Mouse (Mus musculus) hindbrain, embryonic 15.5 days (tissue): ENCODE measurements around the gene Tfpt. TPM values are rescaled to one million over a fixed set of nuclear protein-coding genes. Genes with fewer than 3 reads are reported as not detected.
A peak's percentile ranks its signal among the peaks of the same experiment; 100 is the strongest.

Experiments
- ATAC-seq: fragments of 200-750 bp; cut with Nextera tagmentation; 2 replicates; pipeline ENCODE4 v1.8.0; 2017; ENCODE audit warnings: low read depth, moderate number of reproducible peaks, moderate TSS enrichment; ENCODE audit not compliant: low FRiP score
- H3K27ac ChIP-seq: fragments of 300-500 bp; sonication (generic); replicated peaks from 2 replicates; pipeline ENCODE4 v1.5.1; 2015; ENCODE audit warnings: mild to moderate bottlenecking, inconsistent platforms
- H3K27me3 ChIP-seq: fragments of 300-500 bp; sonication (generic); 2 replicates; pipeline ENCODE4 v1.6.1; 2015; ENCODE audit warnings: control low read depth, inconsistent platforms
- H3K36me3 ChIP-seq: fragments of 300-500 bp; sonication (generic); 2 replicates; pipeline ENCODE4 v1.6.1; 2015; ENCODE audit warnings: control low read depth, inconsistent platforms
- H3K4me1 ChIP-seq: fragments of 300-500 bp; sonication (generic); replicated peaks from 2 replicates; pipeline ENCODE4 v1.6.1; 2015; ENCODE audit warnings: control low read depth, inconsistent platforms
- H3K4me2 ChIP-seq: fragments of 300-500 bp; sonication (generic); 2 replicates; pipeline ENCODE4 v1.6.1; 2015; ENCODE audit warnings: moderate library complexity, mild to moderate bottlenecking, inconsistent platforms
- H3K4me3 ChIP-seq: fragments of 300-500 bp; sonication (generic); 2 replicates; pipeline ENCODE4 v1.5.1; 2015; ENCODE audit warnings: mild to moderate bottlenecking, inconsistent platforms
- H3K9ac ChIP-seq: fragments of 300-500 bp; sonication (generic); 2 replicates; pipeline ENCODE4 v1.6.1; 2015; ENCODE audit warnings: inconsistent platforms
- H3K9me3 ChIP-seq: fragments of 300-500 bp; sonication (generic); 2 replicates; pipeline ENCODE4 v1.6.1; 2016; ENCODE audit warnings: control low read depth, inconsistent platforms
- WGBS: fragments of 180-500 bp; shearing (Covaris S2); methylation state at CpG from one replicate; pipeline ENCODE4 v1.1.7; 2015; 5-methylcytosine and 5-hydroxymethylcytosine counted together
- polyA plus RNA-seq: library from polyadenylated mRNA; unstranded; fragments of >200 nt; fragmentation: Nextera tagmentation; extraction: Ambion mirVana; gene quantifications from 2 replicates; pipeline ENCODE4 v1.2.1, GENCODE M21; 2015

Tfpt gene
- polyA plus RNA-seq, result 32.2 and 40.1 TPM in 2 replicates

GRCm38 (mm10) chr7:3629543-3630477, at the start of gene Tfpt, which contains the start of gene Prpf31:
TSS of gene Tfpt (minus strand) at chr7:3629929.
TSS of gene Prpf31 (plus strand) at chr7:3629985.
- H3K4me2 ChIP-seq, result peak within 1 kb of the TSS; percentile 95
- H3K9me3 ChIP-seq, result no peaks in the 10 kb centered on the region
- peak within 1 kb of the TSS; percentile 62 for H3K4me3 ChIP-seq
- H3K36me3 ChIP-seq, result peaks cover 7% of the 10 kb centered on the region; the same call in 1 of the 2 replicates
- 1% methylated on average over 47 of the region's 47 CpGs for WGBS
- H3K27ac ChIP-seq, result peak within 1 kb of the TSS; percentile 88
- ATAC-seq, result peak; percentile 90
- no peaks in the 10 kb centered on the region for H3K27me3 ChIP-seq
- peak within 1 kb of the TSS; percentile 75 for H3K9ac ChIP-seq
- H3K4me1 ChIP-seq, result peaks cover 31% of the 10 kb centered on the region

DNA sequence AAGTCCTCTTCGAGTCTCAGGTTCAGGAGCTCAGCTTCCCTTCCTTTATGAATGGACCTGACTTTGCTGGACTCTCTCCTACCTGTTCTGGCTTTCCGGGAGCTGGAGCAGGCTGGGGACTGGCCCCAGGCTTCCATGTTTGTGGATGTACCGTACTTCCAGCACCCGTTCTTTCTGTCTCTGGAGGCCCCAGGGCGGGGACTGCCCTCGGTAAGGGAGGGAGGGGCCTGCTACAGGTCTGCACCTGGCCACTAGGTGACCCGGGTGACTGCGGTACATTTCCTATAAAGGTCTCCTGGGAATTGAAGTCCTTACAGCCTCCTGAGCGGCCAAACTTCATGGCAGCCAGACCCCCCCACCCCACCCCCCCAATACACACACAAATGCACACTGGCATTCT, 47.6 kb upstream of the Tfpt start, which contains the start of gene Tmc4:
TSS of gene Tmc4 (minus strand) at position 212 of the 400 bp plus-strand sequence.
- no peak within 1 kb of the TSS for H3K4me3 ChIP-seq
- no peak within 1 kb of the TSS for H3K4me2 ChIP-seq
- no peak for ATAC-seq
- H3K36me3 ChIP-seq, result peaks cover 13% of the 10 kb centered on the region
- H3K27me3 ChIP-seq, result no peaks in the 10 kb centered on the region
- H3K9ac ChIP-seq, result no peak within 1 kb of the TSS
- 63% methylated on average over 9 of the region's 9 CpGs for WGBS
- H3K4me1 ChIP-seq, result no peaks in the 10 kb centered on the region
- H3K9me3 ChIP-seq, result no peaks in the 10 kb centered on the region
- no peak within 1 kb of the TSS for H3K27ac ChIP-seq

- Histone ChIP-seq H3K27ac (no peak overlapping the region), H3K4me3 (no peak overlapping the region), H3K36me3 (peaks cover 13% of the 10 kb centered on the region; the same call in 1 of the 2 replicates), H3K9ac (no peak overlapping the region), H3K9me3 (no peaks in the 10 kb centered on the region), H3K4me1 (no peaks in the 10 kb centered on the region), H3K27me3 (no peaks in the 10 kb centered on the region), H3K4me2 (no peak overlapping the region)
- ATAC-seq, result no peak
- WGBS, result 87% methylated on average over 12 of the region's 12 CpGs
These were observed 46.6 kb upstream of the Tfpt start for GRCm38 (mm10) chr7:3676371-3676770.

GRCm38 (mm10) chr7:3675228-3675548, 45.5 kb upstream of the Tfpt start:
- H3K27me3 ChIP-seq, result no peaks in the 10 kb centered on the region
- no peak overlapping the region for H3K27ac ChIP-seq
- no peak overlapping the region for H3K4me2 ChIP-seq
- no peak overlapping the region for H3K4me3 ChIP-seq
- WGBS, result 79% methylated on average over 3 of the region's 3 CpGs
- no peaks in the 10 kb centered on the region for H3K4me1 ChIP-seq
- no peak overlapping the region for H3K9ac ChIP-seq
- ATAC-seq, result no peak
- H3K36me3 ChIP-seq, result peaks cover 11% of the 10 kb centered on the region; the same call in 1 of the 2 replicates
- H3K9me3 ChIP-seq, result no peaks in the 10 kb centered on the region

DNA sequence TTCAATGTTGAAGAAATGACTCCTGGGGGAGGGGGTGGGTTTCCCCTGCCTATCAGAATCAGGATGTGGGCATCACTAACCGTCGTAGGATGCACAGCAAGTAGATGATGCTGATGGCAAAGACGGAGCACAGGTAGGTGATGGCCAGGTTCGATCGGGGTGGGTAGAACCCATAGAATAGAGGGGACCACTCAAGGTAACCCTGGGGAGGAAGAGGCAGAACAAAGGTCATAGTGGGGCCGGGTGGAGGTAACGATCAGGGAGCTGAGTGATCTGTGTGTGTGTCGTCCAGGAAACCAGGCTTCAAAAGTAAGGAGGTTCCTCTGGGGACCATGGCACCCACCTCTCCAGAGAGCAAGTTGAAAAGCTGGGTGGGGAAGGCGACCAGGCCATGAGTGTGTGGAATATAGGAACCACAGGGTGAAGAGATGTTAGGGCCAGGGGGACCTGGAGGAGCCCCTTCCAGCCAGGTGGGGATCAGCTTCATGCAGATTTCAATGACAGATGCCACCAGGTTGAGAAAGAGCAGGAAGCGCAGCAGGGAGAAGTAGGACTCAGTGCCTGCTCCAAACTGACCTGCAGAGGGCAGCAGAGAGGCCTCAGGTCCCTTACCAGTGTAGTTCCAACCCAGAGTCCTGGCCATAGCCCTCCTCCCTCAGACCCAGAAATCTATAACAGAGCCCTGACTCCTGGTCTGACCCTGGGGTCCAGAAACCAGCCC, 44.9 kb upstream of the Tfpt start:
- 0 out of 2 replicates have a peak, but pooled peaks cover 9% of the 10 kb centered on the region for H3K36me3 ChIP-seq
- no peak overlapping the region for H3K4me3 ChIP-seq
- WGBS, result 68% methylated on average over 10 of the region's 10 CpGs
- H3K9me3 ChIP-seq, result no peaks in the 10 kb centered on the region
- no peak overlapping the region for H3K27ac ChIP-seq
- H3K4me2 ChIP-seq, result no peak overlapping the region
- ATAC-seq, result peak; percentile 87
- H3K4me1 ChIP-seq, result no peaks in the 10 kb centered on the region
- no peak overlapping the region for H3K9ac ChIP-seq
- no peaks in the 10 kb centered on the region for H3K27me3 ChIP-seq

GRCm38 (mm10) chr7:3666921-3667391, 37.2 kb upstream of the Tfpt start:
- Histone ChIP-seq H3K27me3 (no peaks in the 10 kb centered on the region), H3K9ac (no peak overlapping the region), H3K9me3 (no peaks in the 10 kb centered on the region), H3K4me3 (no peak overlapping the region), H3K4me2 (no peak overlapping the region; the same call in 1 of the 2 replicates), H3K36me3 (peaks cover 7% of the 10 kb centered on the region; the same call in 1 of the 2 replicates), H3K4me1 (peaks cover 15% of the 10 kb centered on the region), H3K27ac (no peak overlapping the region)
- no peak for ATAC-seq
- 24% methylated on average over 14 of the region's 14 CpGs for WGBS

- Histone ChIP-seq H3K4me2 (peak within 1 kb of the TSS; percentile 77), H3K27ac (peak within 1 kb of the TSS; percentile 81), H3K9me3 (no peaks in the 10 kb centered on the region), H3K36me3 (peaks cover 21% of the 10 kb centered on the region), H3K4me3 (peak within 1 kb of the TSS; percentile 59), H3K4me1 (peaks cover 15% of the 10 kb centered on the region), H3K27me3 (no peaks in the 10 kb centered on the region), H3K9ac (peak within 1 kb of the TSS; percentile 57)
- peak; percentile 99 for ATAC-seq
- 5% methylated on average over 45 of the region's 45 CpGs for WGBS
These were observed 35.7 kb upstream of the Tfpt start, which contains the start of gene Leng1 for GRCm38 (mm10) chr7:3665215-3666114. TSS of gene Leng1 (minus strand) at chr7:3665840.

DNA sequence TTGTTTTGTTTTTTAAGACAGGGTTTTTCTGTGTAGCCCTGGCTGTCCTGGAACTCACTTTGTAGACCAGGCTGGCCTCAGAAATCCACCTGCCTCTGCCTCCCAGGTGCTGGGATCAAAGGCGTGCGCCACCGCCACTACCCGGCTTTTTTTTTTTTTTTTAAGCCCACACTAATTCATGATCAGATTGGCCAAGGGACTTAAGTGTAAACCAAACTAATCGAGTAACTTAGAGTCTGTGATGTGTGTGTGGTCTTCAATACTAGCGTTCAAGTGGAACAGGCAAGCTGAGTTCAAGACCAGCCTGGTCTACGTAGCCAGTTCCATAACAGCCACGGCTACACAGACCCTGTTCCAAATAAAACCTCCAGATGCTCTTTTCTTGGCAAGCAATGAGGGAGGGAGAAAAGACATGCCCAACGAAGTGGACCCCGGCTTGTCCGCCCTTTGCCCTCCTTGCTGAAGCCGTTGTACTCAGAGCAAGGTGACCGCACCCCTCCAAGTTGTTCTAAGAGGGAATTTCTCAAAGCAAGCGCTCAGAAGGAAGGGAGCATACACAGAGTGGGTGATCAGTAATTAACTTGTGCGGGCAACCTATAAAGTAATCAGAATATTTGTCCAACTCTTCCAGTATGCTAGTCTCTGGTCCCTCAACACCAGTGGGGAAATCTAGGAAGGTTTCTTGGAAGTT, 34.9 kb upstream of the Tfpt start:
- ATAC-seq, result peak; percentile 4
- Histone ChIP-seq H3K27ac (peak overlapping the region; percentile 81), H3K4me3 (peak overlapping the region; percentile 59), H3K4me1 (peaks cover 15% of the 10 kb centered on the region), H3K36me3 (peaks cover 29% of the 10 kb centered on the region), H3K4me2 (peak overlapping the region; percentile 77), H3K9ac (peak overlapping the region; percentile 57), H3K9me3 (no peaks in the 10 kb centered on the region), H3K27me3 (no peaks in the 10 kb centered on the region)
- 28% methylated on average over 15 of the region's 15 CpGs for WGBS

DNA sequence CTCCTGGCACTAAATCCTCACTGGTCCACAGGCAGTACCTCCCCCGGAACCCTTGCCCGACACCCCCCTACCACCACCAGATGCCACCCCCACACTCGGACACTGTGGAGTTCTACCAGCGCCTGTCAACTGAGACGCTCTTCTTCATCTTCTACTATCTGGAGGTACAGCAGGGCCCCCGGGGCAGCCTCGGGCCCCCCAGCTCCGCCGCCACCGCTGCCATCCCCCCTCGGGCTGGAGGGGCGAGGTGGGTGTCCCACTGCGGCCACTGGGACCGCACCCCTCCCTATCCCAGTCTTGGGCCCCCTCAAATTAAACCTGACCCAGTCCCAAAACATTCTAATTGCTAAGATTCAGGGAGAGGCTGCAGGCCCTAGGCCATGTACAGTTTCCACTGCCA, 28.8 kb upstream of the Tfpt start:
- no peak for ATAC-seq
- H3K9ac ChIP-seq, result no peak overlapping the region
- H3K36me3 ChIP-seq, result peaks cover 89% of the 10 kb centered on the region
- no peaks in the 10 kb centered on the region for H3K9me3 ChIP-seq
- H3K4me1 ChIP-seq, result peaks cover 4% of the 10 kb centered on the region
- H3K27ac ChIP-seq, result no peak overlapping the region
- 96% methylated on average over 14 of the region's 14 CpGs for WGBS
- no peak overlapping the region for H3K4me3 ChIP-seq
- no peak overlapping the region for H3K4me2 ChIP-seq
- no peaks in the 10 kb centered on the region for H3K27me3 ChIP-seq

GRCm38 (mm10) chr7:3656966-3657365, 27.2 kb upstream of the Tfpt start:
- no peak overlapping the region for H3K4me2 ChIP-seq
- 90% methylated on average over 4 of the region's 4 CpGs for WGBS
- H3K9ac ChIP-seq, result no peak overlapping the region

More at GRCm38 (mm10) chr7:3656966-3657365, 27.2 kb upstream of the Tfpt start:
- H3K27ac ChIP-seq, result no peak overlapping the region
- ATAC-seq, result no peak
- 0 out of 2 replicates have a peak, but pooled peaks cover 3% of the 10 kb centered on the region for H3K4me1 ChIP-seq
- no peaks in the 10 kb centered on the region for H3K27me3 ChIP-seq
- peaks cover 98% of the 10 kb centered on the region for H3K36me3 ChIP-seq
- H3K9me3 ChIP-seq, result no peaks in the 10 kb centered on the region
- no peak overlapping the region for H3K4me3 ChIP-seq
